Mouse (Mus musculus): Measurements from ENCODE around the gene Madcam1.

Gene Madcam1

GRCm38 (mm10) chr10:79709307-79709706, 44.9 kb downstream of the Madcam1 start:
- DNase-seq (ENCODE audit: low read depth, low spot score): no peak

GRCm38 (mm10) chr10:79712029-79712428, 47.7 kb downstream of the Madcam1 start:
- peak; percentile 46 for DNase-seq (ENCODE audit: low read depth, low spot score)

DNA sequence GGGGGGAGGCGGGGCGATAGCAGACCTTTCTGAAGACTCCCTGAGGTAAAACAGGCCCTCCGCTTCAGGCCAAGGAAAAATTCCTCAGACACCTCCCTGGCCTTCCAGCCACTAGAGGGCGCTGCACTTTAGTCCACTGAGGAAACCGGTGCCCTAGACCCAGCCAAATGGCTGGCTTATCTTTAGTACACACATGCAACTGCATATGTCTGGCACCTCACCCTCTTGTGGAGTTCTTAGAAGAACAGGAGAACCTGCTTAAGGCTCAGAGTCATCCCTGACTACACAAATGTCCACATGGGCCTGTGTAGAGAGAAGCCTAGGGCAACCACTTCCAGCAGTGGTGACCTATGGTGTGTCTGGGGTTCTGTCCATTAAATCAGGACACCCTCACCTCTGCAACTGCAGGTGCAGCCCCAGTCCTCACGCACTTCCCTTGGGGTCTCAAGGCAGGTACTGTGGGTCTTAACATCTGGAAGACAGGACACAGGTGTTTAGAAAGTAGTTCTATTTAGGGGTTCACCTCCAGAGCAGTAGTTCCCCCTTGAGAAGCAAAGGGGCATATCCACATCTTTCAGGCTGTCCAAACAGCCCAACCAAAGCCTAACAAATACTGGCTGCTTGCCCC, 48.3 kb downstream of the Madcam1 start:
- DNase-seq (ENCODE audit: low read depth, low spot score): peak; percentile 93

- DNase-seq (ENCODE audit: low read depth, low spot score): peak; percentile 62
Measured at GRCm38 (mm10) chr10:79713163-79713562, 48.8 kb downstream of the Madcam1 start.

- peak; percentile 53 for DNase-seq (ENCODE audit: low read depth, low spot score)
Measured at GRCm38 (mm10) chr10:79714996-79715395, 50.6 kb downstream of the Madcam1 start.

GRCm38 (mm10) chr10:79716254-79716987, 52.1 kb downstream of the Madcam1 start, which contains the start of gene Hcn2:
Gene Hcn2 (plus strand): TSS chr10:79716634.
- peak; percentile 71 for DNase-seq (ENCODE audit: low read depth, low spot score)

DNA sequence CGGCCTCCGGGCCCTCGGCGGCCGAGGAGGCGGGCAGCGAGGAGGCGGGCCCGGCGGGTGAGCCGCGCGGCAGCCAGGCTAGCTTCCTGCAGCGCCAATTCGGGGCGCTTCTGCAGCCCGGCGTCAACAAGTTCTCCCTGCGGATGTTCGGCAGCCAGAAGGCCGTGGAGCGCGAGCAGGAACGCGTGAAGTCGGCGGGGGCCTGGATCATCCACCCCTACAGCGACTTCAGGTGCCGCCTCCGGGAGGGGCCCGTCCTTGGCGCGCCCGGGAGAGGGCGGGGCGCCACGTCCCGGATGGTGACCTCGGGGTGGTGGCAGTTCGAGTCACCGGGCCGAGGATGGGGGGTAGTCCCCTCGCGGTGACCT, 52.6 kb downstream of the Madcam1 start:
- peak; percentile 78 for DNase-seq (ENCODE audit: low read depth, low spot score)

DNA sequence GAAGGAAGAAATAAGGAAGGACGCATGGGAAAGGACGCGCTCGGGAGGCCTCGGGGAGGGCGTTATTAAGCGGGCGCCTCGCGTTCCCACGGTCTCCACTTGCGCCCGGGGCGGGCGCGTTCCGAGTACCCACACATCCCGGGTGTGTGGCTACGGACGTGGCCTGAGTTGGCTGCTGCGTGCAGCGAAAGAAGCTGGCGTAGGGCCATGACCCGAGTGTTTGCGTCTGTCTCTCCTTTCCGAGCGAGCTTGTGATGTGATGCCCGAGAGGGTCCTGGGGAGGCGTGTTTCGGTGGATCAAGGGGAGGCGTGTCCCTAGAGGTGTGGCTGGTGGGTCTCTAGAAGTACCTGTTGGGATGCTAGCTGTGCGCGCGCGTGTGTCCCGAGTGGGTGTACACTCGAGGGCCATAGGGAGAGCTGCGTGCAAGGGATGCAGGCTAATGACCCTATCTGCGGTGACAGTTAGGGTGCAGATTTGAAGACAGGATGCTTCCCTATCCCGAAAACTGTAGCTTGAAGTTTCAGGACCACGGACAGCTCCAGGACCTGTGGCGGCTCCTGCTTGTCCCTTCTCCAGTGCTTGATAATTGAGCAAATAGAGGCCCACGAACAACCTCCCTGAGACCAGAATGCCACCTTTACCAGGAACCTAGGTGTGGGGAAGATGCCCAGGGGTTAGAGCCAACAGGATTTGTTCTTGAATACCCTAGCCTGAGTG, 53.4 kb downstream of the Madcam1 start:
- peak; percentile 56 for DNase-seq (ENCODE audit: low read depth, low spot score)
